9 mouse cellular contexts compared by ENCODE assay signal in genomic region chr3:79995726-79996125, GRCm38 (mm10).
A peak's percentile ranks its signal among the peaks of the same experiment; 100 is the strongest.
DNase-seq lines count a peak whose midpoint lies in the region; ATAC-seq and TF ChIP-seq lines count a peak whose summit lies in the region.
"Had no signal": no experiment of that assay in that cellular context is flagged by ENCODE, and none has a peak within 500 bp of the region (broad histone marks: within the 10 kb centered on the region; RNA-seq: fewer than 3 reads in every experiment).

No protein-coding gene starts in this region.

- no peak overlapping the region for H3K9ac ChIP-seq in heart, embryonic 13.5 days
- peak overlapping the region; percentile 51; the same call in 1 of the 2 replicates for H3K9ac ChIP-seq in liver, embryonic 14.5 days (replicated peaks)
- no peak overlapping the region for H3K9ac ChIP-seq in midbrain, embryonic 16.5 days (ENCODE audit: low read depth, low read length)

- 53% methylated on average over 6 of the region's 6 CpGs for WGBS in heart, embryonic 13.5 days
- WGBS in liver, embryonic 14.5 days (ENCODE audit: insufficient replicate concordance), result 33% methylated on average over 6 of the region's 6 CpGs
- 76% methylated on average over 6 of the region's 6 CpGs for whole genome bisulfite sequencing in kidney, adult 2 months
- 79% methylated on average over 6 of the region's 6 CpGs for WGBS in midbrain, embryonic 16.5 days

- TF ChIP-seq POLR2A in kidney, adult 2 months (IDR thresholded peaks at IDR 0.05; ENCODE audit: low read depth, low read length), result no peak

- ATAC-seq in heart, embryonic 13.5 days (ENCODE audit: extremely low read depth, insufficient number of reproducible peaks, low FRiP score, low TSS enrichment), result peak; percentile 87
- peak; percentile 95 for ATAC-seq in G1E (ENCODE audit: extremely low read depth, insufficient number of reproducible peaks, low FRiP score, poor library complexity, severe bottlenecking)
- peak; percentile 95 for ATAC-seq in liver, embryonic 14.5 days (ENCODE audit: insufficient read depth)
- no peak for ATAC-seq in midbrain, embryonic 16.5 days

- H3K27me3 ChIP-seq in heart, embryonic 13.5 days (replicated peaks), result no peaks in the 10 kb centered on the region
- H3K27me3 ChIP-seq in G1E (ENCODE audit: insufficient read depth, low read length), result no peaks in the 10 kb centered on the region
- no peaks in the 10 kb centered on the region for H3K27me3 ChIP-seq in liver, embryonic 14.5 days (ENCODE audit: control insufficient read depth, insufficient read depth, low read length)
- H3K27me3 ChIP-seq in kidney, adult 2 months (replicated peaks; ENCODE audit: control insufficient read depth, insufficient read depth, low read length), result no peaks in the 10 kb centered on the region
- no peaks in the 10 kb centered on the region for H3K27me3 ChIP-seq in midbrain, embryonic 16.5 days (ENCODE audit: control insufficient read depth, insufficient read depth, low read depth, low read length)

- TF ChIP-seq EP300 in liver, embryonic 14.5 days (IDR thresholded peaks at IDR 0.05; ENCODE audit: low read depth), result peak; percentile 40

- peaks cover 53% of the 10 kb centered on the region for H3K4me1 ChIP-seq in heart, embryonic 13.5 days
- H3K4me1 ChIP-seq in G1E (ENCODE audit: insufficient read depth, low read depth, low read length), result peaks cover 35% of the 10 kb centered on the region
- H3K4me1 ChIP-seq in liver, embryonic 14.5 days (replicated peaks; ENCODE audit: control insufficient read depth in 2 of 2, insufficient read depth in 2 of 2, low read length in 1 of 2), result peaks cover 37 to 39% of the 10 kb centered on the region in 2 experiments
- no peaks in the 10 kb centered on the region; the same call in 1 of the 2 replicates for H3K4me1 ChIP-seq in kidney, adult 2 months (ENCODE audit: control insufficient read depth, insufficient read depth, low read length)
- H3K4me1 ChIP-seq in midbrain, embryonic 16.5 days (ENCODE audit: control insufficient read depth, insufficient read depth, low read length), result no peaks in the 10 kb centered on the region

- no peak overlapping the region for H3K4me2 ChIP-seq in heart, embryonic 13.5 days
- H3K4me2 ChIP-seq in liver, embryonic 14.5 days (ENCODE audit: low read depth), result peak overlapping the region; percentile 49
- H3K4me2 ChIP-seq in midbrain, embryonic 16.5 days (ENCODE audit: low read length), result no peak overlapping the region

- H3K27ac ChIP-seq in heart, embryonic 13.5 days (replicated peaks), result peak overlapping the region; percentile 88
- peak overlapping the region; percentile 94 for H3K27ac ChIP-seq in liver, embryonic 14.5 days
- H3K27ac ChIP-seq in kidney, adult 2 months (ENCODE audit: insufficient read depth, low read depth, low read length), result no peak overlapping the region
- H3K27ac ChIP-seq in midbrain, embryonic 16.5 days (ENCODE audit: low read length), result no peak overlapping the region

- no peak overlapping the region for H3K4me3 ChIP-seq in heart, embryonic 13.5 days
- H3K4me3 ChIP-seq in G1E (ENCODE audit: low read depth, low read length), result peak overlapping the region; percentile 18; the same call in 1 of the 2 replicates
- H3K4me3 ChIP-seq in liver, embryonic 14.5 days (ENCODE audit: insufficient read depth in 1 of 2, low read depth in 2 of 2, low read length in 2 of 2), result peak overlapping the region in 1 of 2 experiments; percentile 7; a peak in 1 of 4 replicates
- no peak overlapping the region for H3K4me3 ChIP-seq in kidney, adult 2 months (ENCODE audit: insufficient read depth, low read depth, low read length)
- H3K4me3 ChIP-seq in midbrain, embryonic 16.5 days (ENCODE audit: low read depth, low read length), result no peak overlapping the region

- no peaks in the 10 kb centered on the region for H3K9me3 ChIP-seq in heart, embryonic 13.5 days
- H3K9me3 ChIP-seq in G1E (replicated peaks), result no peaks in the 10 kb centered on the region
- no peaks in the 10 kb centered on the region for H3K9me3 ChIP-seq in liver, embryonic 14.5 days (ENCODE audit: control insufficient read depth, low read length)
- no peaks in the 10 kb centered on the region for H3K9me3 ChIP-seq in midbrain, embryonic 16.5 days (replicated peaks; ENCODE audit: control insufficient read depth, low read length, poor library complexity, severe bottlenecking)

- H3K36me3 ChIP-seq in heart, embryonic 13.5 days, result no peaks in the 10 kb centered on the region
- no peaks in the 10 kb centered on the region for H3K36me3 ChIP-seq in G1E (replicated peaks)
- no peaks in the 10 kb centered on the region for H3K36me3 ChIP-seq in liver, embryonic 14.5 days (replicated peaks; ENCODE audit: control insufficient read depth, insufficient read depth, low read depth)
- no peaks in the 10 kb centered on the region for H3K36me3 ChIP-seq in kidney, adult 2 months (ENCODE audit: control insufficient read depth, insufficient read depth, low read length)
- H3K36me3 ChIP-seq in midbrain, embryonic 16.5 days (ENCODE audit: control insufficient read depth, insufficient read depth, low read length), result no peaks in the 10 kb centered on the region

- no peak for TF ChIP-seq CTCF in G1E (IDR thresholded peaks at IDR 0.05; ENCODE audit: low read depth, low read length)
- TF ChIP-seq CTCF in liver, embryonic 14.5 days (IDR thresholded peaks at IDR 0.05; ENCODE audit: low read depth), result no peak
- no peak for TF ChIP-seq CTCF in kidney, adult 2 months (conservative IDR thresholded peaks at IDR 0.05; ENCODE audit: insufficient read depth, insufficient read length, low read depth, low read length)

- DNase-seq in heart, postnatal 4 days, result no peak
- peak; percentile 34 for DNase-seq in G1E (ENCODE audit: low spot score)
- peak; percentile 76 for DNase-seq in c-Kit-positive CD71-positive TER-119-positive erythroid progenitor cells, embryonic 14.5 days (ENCODE audit: low spot score)
- DNase-seq in liver, embryonic 14.5 days (ENCODE audit: low read depth in 3 of 3, low spot score in 3 of 3), result peak; percentile 80 to 81 (median 81)
- DNase-seq in kidney, adult 2 months, result no peak
- DNase-seq in kidney, adult 18-20 months, result no peak
- DNase-seq: cerebellum, postnatal 25 days had no signal

Comparison
In these comparisons a context has a peak if more than half of its experiments do, and no peak if none do; other contexts are left out.
1. H3K27ac ChIP-seq: peak in heart, embryonic 13.5 days (single experiment) and liver, embryonic 14.5 days (single experiment); none in kidney, adult 2 months (single experiment) and midbrain, embryonic 16.5 days (single experiment).
2. DNase-seq: peak in G1E (single experiment), c-Kit-positive CD71-positive TER-119-positive erythroid progenitor cells, embryonic 14.5 days (single experiment) and liver, embryonic 14.5 days (3 of 3); none in heart, postnatal 4 days (single experiment), kidney, adult 2 months (single experiment) and kidney, adult 18-20 months (single experiment).